Mouse (Mus musculus) intestine, embryonic 16.5 days (tissue): ENCODE data around the gene Nsmce3. TPM values are rescaled to one million over a fixed set of nuclear protein-coding genes. Genes with fewer than 3 reads are reported as not detected.

Experiments used
- ATAC-seq: fragments of 200-750 bp; cut with Nextera tagmentation; 2 replicates; pipeline ENCODE4 v1.8.0; 2017; ENCODE audit warnings: moderate TSS enrichment, moderate library complexity
- H3K27ac ChIP-seq: fragments of 300-500 bp; sonication (generic); 2 replicates; pipeline ENCODE4 v1.5.1; 2014; ENCODE audit warnings: mild to moderate bottlenecking, low read length
- H3K27me3 ChIP-seq: fragments of 300-500 bp; sonication (generic); replicated peaks from 2 replicates; pipeline ENCODE4 v1.6.1; 2014; ENCODE audit warnings: low read length, control low read depth, mixed read lengths; ENCODE audit not compliant: control insufficient read depth, insufficient read depth
- H3K36me3 ChIP-seq: fragments of 300-500 bp; sonication (generic); 2 replicates; pipeline ENCODE4 v1.6.1; 2014; ENCODE audit warnings: low read length, control low read depth; ENCODE audit not compliant: control insufficient read depth, insufficient read depth
- H3K4me1 ChIP-seq: fragments of 300-500 bp; sonication (generic); 2 replicates; pipeline ENCODE4 v1.6.1; 2014; ENCODE audit warnings: low read length, control low read depth, mixed read lengths; ENCODE audit not compliant: control insufficient read depth, insufficient read depth
- H3K4me2 ChIP-seq: fragments of 300-500 bp; sonication (generic); 2 replicates; pipeline ENCODE4 v1.6.1; 2014; ENCODE audit warnings: low read depth, low read length, control low read depth
- H3K4me3 ChIP-seq: fragments of 300-500 bp; sonication (generic); 2 replicates; pipeline ENCODE4 v1.5.1; 2014; ENCODE audit warnings: mild to moderate bottlenecking, low read length
- H3K9ac ChIP-seq: fragments of 300-500 bp; sonication (generic); 2 replicates; pipeline ENCODE4 v1.6.1; 2014; ENCODE audit warnings: low read depth, low read length
- H3K9me3 ChIP-seq: fragments of 300-500 bp; sonication (generic); 2 replicates; pipeline ENCODE4 v1.6.1; 2016; ENCODE audit warnings: low read length, control low read depth; ENCODE audit not compliant: control insufficient read depth
- WGBS: fragments of 180-500 bp; shearing (Covaris S2); extraction: QIAGEN DNeasy Blood & Tissue Kit; methylation state at CpG from one replicate; pipeline ENCODE4 v1.1.7; 2014; 5-methylcytosine and 5-hydroxymethylcytosine counted together
- polyA plus RNA-seq: library from polyadenylated mRNA; unstranded; fragments of >200 nt; fragmentation: Nextera tagmentation; extraction: Ambion mirVana; gene quantifications from 2 replicates; pipeline ENCODE4 v1.2.1, GENCODE M21; 2015

Nsmce3 gene
- polyA plus RNA-seq, 1 experiment from 2014 or later: 10.4 TPM

GRCm38 (mm10) chr7:64846061-64846460, 26.7 kb downstream of the Nsmce3 start:
- Histone ChIP-seq H3K9me3 (no peaks in the 10 kb centered on the region), H3K4me3 (no peak overlapping the region), H3K9ac (no peak overlapping the region), H3K27ac (no peak overlapping the region), H3K27me3 (no peaks in the 10 kb centered on the region), H3K4me2 (no peak overlapping the region), H3K4me1 (no peaks in the 10 kb centered on the region), H3K36me3 (no peaks in the 10 kb centered on the region)
- 77% methylated on average over 3 of the region's 3 CpGs for WGBS
- ATAC-seq: no peak

- Histone ChIP-seq H3K4me1 (no peaks in the 10 kb centered on the region; the same call in 1 of the 2 replicates), H3K4me2 (no peak overlapping the region), H3K36me3 (no peaks in the 10 kb centered on the region), H3K9ac (no peak overlapping the region), H3K27me3 (no peaks in the 10 kb centered on the region), H3K9me3 (no peaks in the 10 kb centered on the region), H3K27ac (no peak overlapping the region), H3K4me3 (no peak overlapping the region)
- ATAC-seq: no peak
- 75% methylated on average over 10 of the region's 10 CpGs for WGBS
Measured at GRCm38 (mm10) chr7:64840946-64841659, 31.7 kb downstream of the Nsmce3 start.

GRCm38 (mm10) chr7:64840576-64840895, 32.3 kb downstream of the Nsmce3 start:
- ATAC-seq: no peak
- H3K4me2 ChIP-seq: peak overlapping the region; percentile 55; the same call in 1 of the 2 replicates
- H3K4me3 ChIP-seq: no peak overlapping the region
- no peaks in the 10 kb centered on the region for H3K9me3 ChIP-seq
- no peaks in the 10 kb centered on the region; the same call in 1 of the 2 replicates for H3K4me1 ChIP-seq
- no peaks in the 10 kb centered on the region for H3K27me3 ChIP-seq
- no peaks in the 10 kb centered on the region for H3K36me3 ChIP-seq
- H3K27ac ChIP-seq: no peak overlapping the region
- 53% methylated on average over 1 of the region's 1 CpGs for WGBS
- no peak overlapping the region for H3K9ac ChIP-seq

- Histone ChIP-seq H3K9me3 (no peaks in the 10 kb centered on the region), H3K4me2 (peak overlapping the region; percentile 55), H3K36me3 (no peaks in the 10 kb centered on the region), H3K4me1 (no peaks in the 10 kb centered on the region; the same call in 1 of the 2 replicates), H3K27me3 (no peaks in the 10 kb centered on the region), H3K27ac (no peak overlapping the region), H3K9ac (peak overlapping the region; percentile 32; the same call in 1 of the 2 replicates), H3K4me3 (peak overlapping the region; percentile 33)
- peak; percentile 91 for ATAC-seq
- WGBS: 2% methylated on average over 21 of the region's 21 CpGs
Measured at GRCm38 (mm10) chr7:64839801-64840575, 32.8 kb downstream of the Nsmce3 start.

- H3K27ac ChIP-seq: no peak overlapping the region
- no peak for ATAC-seq
- no peaks in the 10 kb centered on the region for H3K27me3 ChIP-seq
- H3K9me3 ChIP-seq: no peaks in the 10 kb centered on the region
- H3K4me2 ChIP-seq: no peak overlapping the region
- WGBS: 44% methylated on average over 2 of the region's 2 CpGs
- no peak overlapping the region for H3K4me3 ChIP-seq
- no peaks in the 10 kb centered on the region for H3K36me3 ChIP-seq
- no peak overlapping the region for H3K9ac ChIP-seq
- H3K4me1 ChIP-seq: no peaks in the 10 kb centered on the region; the same call in 1 of the 2 replicates
Measured at GRCm38 (mm10) chr7:64839281-64839680, 33.5 kb downstream of the Nsmce3 start.

- no peaks in the 10 kb centered on the region for H3K27me3 ChIP-seq
- H3K27ac ChIP-seq: no peak overlapping the region
- no peak for ATAC-seq
- H3K36me3 ChIP-seq: no peaks in the 10 kb centered on the region
- H3K9me3 ChIP-seq: no peaks in the 10 kb centered on the region
- no peak overlapping the region for H3K4me2 ChIP-seq
- H3K4me1 ChIP-seq: no peaks in the 10 kb centered on the region
- no peak overlapping the region for H3K9ac ChIP-seq
- no peak overlapping the region for H3K4me3 ChIP-seq
- 31% methylated on average over 5 of the region's 5 CpGs for WGBS
Measured at GRCm38 (mm10) chr7:64830214-64830995, 42.4 kb downstream of the Nsmce3 start.

GRCm38 (mm10) chr7:64821081-64821480, 51.7 kb downstream of the Nsmce3 start:
- Histone ChIP-seq H3K27ac (no peak overlapping the region), H3K4me3 (no peak overlapping the region), H3K9me3 (no peaks in the 10 kb centered on the region), H3K27me3 (no peaks in the 10 kb centered on the region), H3K36me3 (no peaks in the 10 kb centered on the region), H3K9ac (no peak overlapping the region), H3K4me1 (no peaks in the 10 kb centered on the region), H3K4me2 (no peak overlapping the region)
- no peak for ATAC-seq
- 87% methylated on average over 5 of the region's 5 CpGs for WGBS

- Histone ChIP-seq H3K9ac (no peak overlapping the region), H3K4me1 (no peaks in the 10 kb centered on the region), H3K9me3 (no peaks in the 10 kb centered on the region), H3K4me3 (no peak overlapping the region), H3K36me3 (no peaks in the 10 kb centered on the region), H3K4me2 (no peak overlapping the region), H3K27ac (no peak overlapping the region), H3K27me3 (no peaks in the 10 kb centered on the region)
- 75% methylated on average over 9 of the region's 9 CpGs for WGBS
- no peak for ATAC-seq
Measured at GRCm38 (mm10) chr7:64819683-64820082, 53.1 kb downstream of the Nsmce3 start.
